Mouse (Mus musculus) adrenal gland (tissue): ENCODE data around the gene Scamp3.

Source experiments
- intact Hi-C: fragments of 180-260 bp; cut with DNase I; formaldehyde crosslinking; loops from one replicate; pipeline ENCODE4 v1.15.1; 2025
- long read RNA-seq, 2 experiments: library from polyadenylated mRNA; unstranded; transcript quantifications; one replicate each; pipeline ENCODE4 v2.0.0; 2020; ENCODE audit warnings: borderline replicate concordance in 1 of 2; ENCODE audit not compliant: insufficient replicate concordance in 1 of 2

Gene Scamp3
- long read RNA-seq, experiment 1, transcript Scamp3-203 (9 exons, 1,475 nt), result minor isoform, 28 of 73 reads
- long read RNA-seq, experiment 1, transcript Scamp3-201 (9 exons, 1,489 nt), result major isoform, 39 of 73 reads
- long read RNA-seq, experiment 1, partial matches to known transcripts, result 2 of 73 reads
- long read RNA-seq, experiment 1, other reads (novel, unspliced or antisense), result 4 of 73 reads
- long read RNA-seq, experiment 2, transcript Scamp3-203 (9 exons, 1,475 nt), result minor isoform, 28 of 75 reads
- long read RNA-seq, experiment 2, transcript Scamp3-201 (9 exons, 1,489 nt), result major isoform, 42 of 75 reads
- long read RNA-seq, experiment 2, partial matches to known transcripts, result 1 of 75 reads
- long read RNA-seq, experiment 2, other reads (novel, unspliced or antisense), result 4 of 75 reads

DNA sequence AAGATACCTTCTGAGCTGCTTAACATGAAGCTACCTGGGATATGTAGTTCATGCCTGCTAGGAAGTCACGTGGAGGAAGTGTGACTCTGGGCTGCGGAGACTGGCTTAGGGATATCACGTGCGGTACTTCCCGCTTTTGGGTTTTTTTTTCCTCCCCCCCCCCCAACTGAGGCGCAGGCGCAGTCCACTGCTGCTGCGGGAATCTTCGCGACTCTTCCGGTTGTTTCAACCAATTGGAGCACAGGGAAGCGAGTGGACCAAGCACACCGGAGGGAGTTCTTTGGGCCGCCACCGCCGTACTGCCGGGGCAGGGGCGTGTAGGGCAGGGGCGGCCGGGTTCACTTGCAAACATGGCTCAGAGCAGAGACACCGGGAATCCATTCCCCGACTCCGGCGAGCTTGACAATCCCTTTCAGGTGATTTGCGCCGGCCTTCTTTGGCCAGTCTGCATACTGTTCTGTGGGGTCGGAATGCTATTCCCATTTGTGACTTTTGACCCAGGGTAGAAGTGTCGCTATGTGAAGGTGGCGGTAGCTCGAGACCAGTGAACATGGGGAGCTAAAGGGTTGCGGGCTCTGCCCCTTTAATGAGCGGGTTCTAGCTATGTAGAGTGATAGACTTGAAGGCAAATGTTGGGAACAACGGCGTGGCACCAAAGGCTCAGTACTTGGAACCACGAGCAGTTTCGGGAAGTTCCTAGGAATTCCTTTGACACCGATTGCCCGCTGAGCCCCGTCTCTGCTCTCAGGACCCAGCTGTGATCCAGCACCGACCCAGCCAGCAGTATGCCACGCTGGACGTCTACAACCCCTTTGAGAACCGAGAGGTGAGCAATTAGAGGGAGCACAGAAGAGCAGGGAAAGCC is at the start of gene Scamp3:
Gene Scamp3 (plus strand): TSS at position 232 of the 865 bp plus-strand sequence.
- intact Hi-C loops, result no loop called here

DNA sequence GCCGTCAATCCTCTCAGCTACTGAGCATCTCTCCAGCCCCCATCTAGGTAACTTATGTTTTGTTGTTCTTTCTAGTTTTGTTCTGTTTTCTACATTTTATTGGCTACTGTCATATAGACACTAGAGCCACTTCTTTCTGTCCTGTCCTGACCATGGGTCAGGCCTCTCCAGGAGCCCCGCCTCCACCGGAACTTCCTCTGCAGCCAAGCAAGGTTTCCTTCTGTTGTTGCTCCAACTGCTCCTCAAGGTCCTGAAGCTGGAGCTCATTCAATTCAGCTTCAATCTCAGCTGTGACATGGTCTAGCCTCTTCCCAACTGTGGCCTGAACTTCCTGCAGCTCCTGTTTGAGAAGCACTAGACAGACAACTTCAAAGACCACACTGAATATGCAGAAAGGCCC is 47.4 kb upstream of the Scamp3 start:
- intact Hi-C loops, result no loop called here

DNA sequence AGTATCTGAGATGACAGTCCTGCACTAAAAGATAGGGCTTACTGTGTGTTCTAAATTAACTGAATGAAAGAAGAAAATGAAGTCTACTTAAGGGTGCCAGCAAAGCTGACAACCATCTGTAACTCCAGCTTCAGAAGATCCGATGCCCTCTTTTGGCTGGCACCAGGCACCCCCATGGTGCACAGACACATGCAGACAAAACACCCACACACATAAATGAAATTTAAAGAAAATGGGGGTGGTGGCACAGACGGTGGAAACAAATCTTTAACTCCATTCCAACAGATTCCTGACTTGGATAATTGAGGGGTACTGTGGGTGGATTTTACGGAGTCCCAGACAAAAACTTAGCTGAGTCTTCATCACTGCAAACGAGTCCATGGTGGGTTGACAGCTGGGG is 45.5 kb upstream of the Scamp3 start:
- intact Hi-C loops, result no loop called here

DNA sequence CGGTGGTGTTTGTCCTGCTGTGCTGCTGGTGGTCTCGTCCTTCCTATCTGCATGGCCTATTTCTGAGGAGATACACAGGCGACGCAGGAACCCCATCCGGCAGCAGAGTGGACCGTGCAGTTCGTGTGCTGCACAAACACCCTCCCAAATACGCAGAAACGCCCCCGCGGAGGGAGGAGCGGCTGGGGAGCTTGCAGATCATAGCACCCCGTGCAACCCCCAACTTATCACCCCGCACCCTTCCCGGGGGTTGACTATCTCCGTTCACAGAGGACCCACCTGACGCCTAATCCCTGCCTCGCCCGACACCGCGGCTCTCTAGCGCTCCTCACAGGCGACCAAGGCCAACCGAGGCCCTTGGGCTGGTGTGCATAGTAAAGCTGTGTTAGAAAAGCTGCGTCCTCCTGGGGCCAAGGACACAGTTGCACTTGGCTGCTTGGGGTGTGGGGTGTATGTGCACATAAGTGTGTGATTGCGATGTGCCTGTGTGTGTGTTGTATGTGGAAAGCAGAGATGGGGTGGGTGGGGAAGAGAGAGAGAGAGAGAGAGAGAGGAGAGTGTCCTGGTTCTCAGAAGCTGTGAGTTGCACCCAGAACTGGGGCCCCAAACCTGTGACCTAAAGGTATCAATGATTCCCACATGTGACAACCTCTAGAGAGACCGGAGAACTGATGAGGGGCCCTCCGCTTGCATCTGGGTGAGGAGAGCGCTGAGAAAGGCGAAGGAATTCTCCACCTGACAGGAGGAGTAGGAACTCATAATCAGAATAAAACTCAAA is 44.8 kb upstream of the Scamp3 start:
- intact Hi-C loops, result no loop called here

DNA sequence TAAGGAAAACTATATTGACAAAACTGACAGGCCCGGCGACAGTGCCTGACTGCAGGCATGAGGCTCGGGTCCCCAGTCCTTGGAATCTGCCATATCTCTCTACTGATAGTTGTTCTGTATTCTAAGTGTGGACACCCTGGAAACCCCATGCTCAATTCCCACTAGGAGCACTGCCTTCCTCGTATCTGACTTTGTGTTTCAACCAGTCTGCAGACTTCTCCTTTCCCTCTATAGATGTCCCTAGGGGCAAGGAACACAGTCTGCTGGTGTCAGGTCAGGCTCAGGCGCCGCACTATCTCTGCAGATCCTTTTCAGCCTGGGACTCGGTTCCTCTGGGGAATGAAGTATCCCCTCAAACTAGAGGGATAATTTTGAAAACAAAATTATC is 44.2 kb upstream of the Scamp3 start:
- intact Hi-C loops, result no loop called here

DNA sequence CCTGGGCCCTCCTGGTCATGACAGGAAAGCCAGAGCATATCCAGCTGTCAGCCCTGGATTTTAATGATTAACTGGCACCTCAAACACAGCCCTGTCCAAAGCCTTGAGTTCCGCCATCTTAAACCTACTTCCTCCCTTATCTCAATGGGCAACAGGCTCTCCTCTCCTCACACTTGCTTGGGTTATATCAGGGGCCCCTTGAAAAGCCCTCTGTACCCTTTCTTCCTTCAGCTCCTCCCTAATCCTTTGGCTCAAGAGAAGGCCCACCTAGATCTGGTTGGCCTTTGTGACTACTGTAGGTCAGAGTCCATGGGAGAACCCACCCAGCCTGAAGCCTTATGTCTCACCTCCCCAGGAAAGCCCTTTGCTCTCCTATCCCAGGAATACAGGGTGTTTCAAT is 43.5 kb upstream of the Scamp3 start:
- intact Hi-C loops, result no loop called here

DNA sequence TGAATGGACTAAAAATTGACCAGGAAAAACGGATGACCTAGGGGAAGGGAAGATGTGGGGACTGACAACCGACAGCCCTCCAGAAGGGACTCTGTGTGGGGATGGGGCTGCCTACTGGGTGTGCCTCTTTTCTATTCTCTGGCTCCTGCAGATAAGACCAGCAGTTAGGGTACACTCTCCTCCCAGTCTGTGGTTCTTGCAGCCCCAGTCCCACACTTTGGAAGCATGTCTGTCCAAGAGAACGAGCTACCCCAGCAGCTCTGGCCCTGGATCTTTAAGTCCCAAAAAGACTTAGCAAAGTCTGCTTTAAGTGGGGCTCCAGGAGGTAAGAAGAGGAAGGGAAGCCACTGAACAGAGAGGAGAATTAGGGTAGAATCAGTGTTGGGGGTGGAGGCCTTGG is 41.3 kb upstream of the Scamp3 start, which contains the start of gene Pklr:
Gene Pklr (plus strand): TSS at position 185 of the 400 bp plus-strand sequence.
- intact Hi-C loops, result no loop called here

DNA sequence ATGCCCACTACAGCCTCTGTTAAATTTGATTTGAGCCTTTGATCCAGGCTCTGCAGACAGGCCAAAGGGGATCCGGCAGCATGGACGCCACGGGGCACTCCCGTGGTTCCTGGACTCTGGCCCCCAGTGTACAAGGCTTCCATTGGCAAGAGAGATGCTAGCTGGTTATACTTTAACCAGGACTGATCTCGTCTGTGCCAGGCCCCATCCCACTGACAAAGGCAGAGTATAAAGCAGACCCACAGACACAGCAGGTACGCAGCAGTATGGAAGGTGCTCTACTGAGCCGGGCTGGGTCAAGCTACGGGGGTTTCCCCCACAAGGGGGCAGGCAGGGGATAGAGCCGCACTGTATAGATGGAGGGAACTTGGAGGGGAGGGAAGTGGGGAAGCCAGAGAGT is 40.9 kb upstream of the Scamp3 start:
- intact Hi-C loops, result no loop called here

DNA sequence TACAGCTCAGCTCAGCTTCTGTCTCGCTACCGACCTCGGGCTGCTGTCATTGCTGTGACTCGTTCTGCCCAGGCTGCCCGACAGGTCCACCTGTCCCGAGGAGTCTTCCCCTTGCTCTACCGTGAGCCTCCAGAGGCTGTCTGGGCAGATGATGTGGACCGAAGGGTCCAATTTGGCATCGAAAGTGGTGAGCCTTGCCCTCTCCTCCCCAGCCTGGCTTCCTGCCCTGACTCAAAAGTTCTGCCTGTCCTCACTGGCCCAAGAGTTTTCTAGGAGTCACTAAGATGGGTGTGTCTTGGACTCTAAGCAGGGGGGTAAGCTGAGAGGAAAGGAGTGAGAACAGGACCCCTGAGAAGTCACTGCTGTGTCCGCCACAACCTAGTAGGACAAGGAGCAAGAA is 32.5 kb upstream of the Scamp3 start:
- intact Hi-C loops, result no loop called here

DNA sequence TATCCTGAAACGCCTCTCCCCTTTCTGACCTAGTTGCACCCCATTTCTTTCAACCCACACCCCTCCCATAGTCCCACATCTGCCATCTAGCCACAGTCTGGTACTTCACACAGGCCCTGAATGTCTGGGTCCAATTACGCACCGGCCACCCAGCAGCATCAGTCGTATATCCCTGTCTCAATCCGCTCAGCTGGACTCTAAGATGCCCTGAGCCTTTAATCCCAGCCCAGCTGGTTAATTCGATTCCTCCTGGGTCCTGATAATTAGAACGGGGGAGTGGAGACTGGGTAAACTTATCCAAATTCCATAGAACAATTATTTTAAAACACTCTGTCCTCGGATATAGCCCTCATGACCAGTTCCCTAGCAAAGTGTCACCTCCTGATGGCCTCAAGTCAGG is 31.7 kb upstream of the Scamp3 start:
- intact Hi-C loops, result no loop called here

DNA sequence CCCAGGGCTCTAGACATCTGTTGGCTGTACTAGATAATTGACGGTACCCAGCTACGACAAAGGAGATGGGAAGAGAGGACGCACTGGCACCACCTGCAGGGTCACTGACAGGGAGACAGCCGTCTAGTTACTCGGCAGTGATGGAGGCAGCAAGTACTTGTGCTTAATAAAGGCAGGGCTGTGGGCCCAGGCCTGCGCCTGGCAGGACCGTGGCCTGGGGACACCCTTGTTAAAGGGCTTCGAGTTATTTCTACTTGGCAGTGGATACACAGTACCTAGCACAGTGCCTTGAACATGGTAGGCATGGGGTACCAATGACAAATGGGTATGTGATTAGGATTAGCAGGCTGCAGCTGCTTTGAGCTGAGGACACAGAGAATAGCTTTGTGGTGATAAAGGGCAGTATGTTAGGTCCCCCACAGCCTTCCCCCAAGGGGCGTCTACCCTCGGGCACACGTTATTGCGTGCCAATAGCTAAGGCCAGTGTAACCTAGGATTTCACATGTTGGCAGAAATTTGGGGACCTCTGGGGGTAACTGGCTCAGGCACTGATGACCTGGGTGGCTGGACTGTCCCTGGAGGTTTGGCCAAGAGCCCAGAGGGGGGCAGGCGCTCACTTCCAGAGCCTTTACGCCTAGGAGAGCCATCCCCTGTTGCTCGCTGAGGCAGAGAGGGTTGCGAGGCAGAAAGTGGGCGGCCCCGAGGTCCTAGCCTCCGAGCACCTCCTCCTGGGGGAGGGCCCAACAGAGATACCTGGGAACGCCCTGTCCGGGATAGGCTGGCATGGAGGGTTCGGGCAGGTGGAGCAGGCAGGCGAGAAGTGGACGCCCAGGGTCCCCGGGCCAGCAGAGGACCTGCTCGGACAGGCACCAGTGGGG is 29.9 kb upstream of the Scamp3 start:
- intact Hi-C loops, result no loop called here

DNA sequence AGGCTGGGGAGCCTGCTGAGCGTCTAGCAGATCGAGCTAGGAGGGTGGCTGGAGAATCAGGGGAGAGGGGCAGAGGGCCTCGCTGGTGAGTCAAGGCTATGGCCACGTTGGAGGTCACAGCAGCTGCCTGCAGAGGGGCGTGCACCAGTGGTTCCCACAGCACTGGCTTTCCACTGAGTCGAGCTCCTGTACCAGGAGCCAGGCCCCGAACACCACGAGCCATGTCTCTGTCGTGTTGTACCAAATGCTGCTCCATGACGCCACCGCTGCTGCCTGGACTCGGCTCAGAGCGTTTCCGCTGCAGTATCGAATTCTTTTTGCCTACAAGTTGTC is 29.3 kb upstream of the Scamp3 start:
- intact Hi-C loops, result no loop called here

DNA sequence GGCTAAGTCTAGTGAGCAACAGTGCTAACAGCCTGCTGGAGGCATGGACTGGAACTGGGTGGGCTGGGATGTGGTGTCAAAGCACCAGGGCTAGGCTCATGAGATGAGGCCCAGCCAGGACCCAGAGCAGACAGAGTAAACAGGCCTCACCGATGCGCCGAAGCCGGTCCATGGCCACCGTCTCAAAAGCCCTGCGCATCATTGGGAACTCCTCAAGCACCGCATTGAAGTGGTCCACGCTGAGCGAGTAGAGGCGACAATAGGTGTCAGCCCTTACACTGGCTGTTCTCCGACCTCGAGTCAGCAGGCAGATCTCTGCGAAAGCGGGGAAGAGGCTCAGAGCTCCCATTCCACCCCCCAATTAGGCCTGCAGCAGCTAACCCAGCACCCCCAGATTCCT is 28.7 kb upstream of the Scamp3 start:
- intact Hi-C loops, result no loop called here

DNA sequence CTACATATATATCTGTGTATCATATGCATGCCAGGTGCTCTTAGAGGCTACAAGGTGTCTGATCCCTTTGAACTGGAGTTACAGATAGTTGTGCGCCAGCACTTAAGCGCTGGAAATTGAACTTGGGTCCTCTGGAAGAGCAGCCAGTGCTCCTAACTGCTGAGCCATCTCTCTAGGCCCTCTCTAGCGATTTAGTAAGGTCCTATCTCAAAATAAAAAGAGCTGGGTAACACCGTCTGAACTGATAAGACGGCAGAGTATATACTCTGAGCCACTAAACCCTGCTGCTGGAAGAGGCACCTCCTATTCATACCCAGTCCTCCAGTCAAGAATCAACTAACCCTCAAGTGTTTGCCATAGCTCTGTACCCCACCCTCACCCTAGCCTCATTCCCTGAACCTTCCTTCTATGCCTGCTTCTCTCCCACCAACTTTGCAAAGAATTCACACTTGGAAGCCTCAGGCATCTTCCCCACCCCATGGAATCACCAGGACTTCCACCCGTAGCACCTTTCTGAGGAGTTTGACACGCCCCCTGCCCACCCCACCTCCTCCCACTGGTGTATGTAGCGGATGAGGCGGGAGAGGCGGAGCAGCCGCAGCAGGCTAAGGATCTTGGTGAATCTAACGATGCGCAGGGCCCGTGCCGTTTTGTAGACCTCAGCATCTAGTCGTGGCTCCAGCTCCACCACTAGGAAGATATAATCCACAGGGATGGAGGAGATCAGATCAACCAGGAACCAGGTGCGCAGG is 25.0 kb upstream of the Scamp3 start:
- intact Hi-C loops, result no loop called here

DNA sequence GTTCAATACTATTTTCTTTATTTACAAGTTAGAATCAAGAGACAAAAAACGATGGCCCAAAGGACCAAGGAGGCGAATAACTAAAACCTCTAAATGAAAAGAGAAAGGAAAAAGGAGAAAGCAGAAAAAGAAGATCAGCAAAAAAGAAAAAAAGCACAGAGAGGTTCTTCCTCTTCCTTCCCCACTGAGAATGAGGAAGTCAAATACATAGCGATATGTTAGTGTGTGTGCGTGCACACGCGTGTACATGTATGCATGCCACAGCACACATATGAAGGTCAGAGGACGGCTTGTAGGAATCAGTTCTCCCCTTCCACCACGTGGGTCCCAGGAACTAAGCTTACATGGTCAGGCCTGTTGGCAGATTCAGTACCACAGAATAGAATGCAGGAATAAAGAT is 20.3 kb upstream of the Scamp3 start:
- intact Hi-C loops, result no loop called here

DNA sequence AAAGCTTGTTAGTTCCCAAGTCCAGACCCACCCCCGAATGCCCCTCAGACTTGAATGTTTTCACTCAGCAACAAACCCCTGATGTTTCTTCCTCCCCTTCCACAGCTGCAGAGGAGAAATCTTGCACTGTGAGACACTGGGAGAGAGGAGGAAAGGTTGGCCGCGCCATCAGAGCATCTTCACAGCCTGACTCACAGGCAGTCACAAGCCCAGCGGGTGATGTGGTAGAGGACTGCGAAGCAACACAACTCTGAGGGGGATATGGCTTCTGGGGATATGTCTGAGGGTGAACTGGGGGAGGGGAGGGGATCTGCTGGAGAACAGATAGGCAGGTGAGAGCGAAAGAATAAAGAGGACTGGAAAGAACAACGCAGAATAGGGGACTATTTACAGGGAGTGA is 18.6 kb upstream of the Scamp3 start:
- intact Hi-C loops, result no loop called here

DNA sequence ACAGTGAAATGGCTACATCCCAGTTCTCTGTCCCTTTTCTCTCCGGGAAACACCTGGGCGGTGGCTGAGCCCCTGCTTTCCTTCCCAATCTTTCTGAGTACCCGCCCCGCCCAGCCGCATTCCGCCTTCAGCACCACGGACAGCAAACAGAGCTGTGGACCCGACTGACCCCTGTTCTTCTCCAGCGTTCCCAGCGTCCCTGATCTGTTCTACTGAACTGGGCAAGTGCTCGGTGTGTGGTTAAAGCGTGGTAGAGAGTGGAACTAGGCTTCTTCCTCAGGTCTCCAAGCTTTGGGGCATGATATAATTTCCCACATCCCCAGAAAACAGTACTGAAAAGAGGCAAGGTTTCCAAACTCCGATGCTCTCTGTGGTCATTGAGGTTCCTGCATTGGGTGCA is 18.1 kb upstream of the Scamp3 start:
- intact Hi-C loops, result no loop called here

DNA sequence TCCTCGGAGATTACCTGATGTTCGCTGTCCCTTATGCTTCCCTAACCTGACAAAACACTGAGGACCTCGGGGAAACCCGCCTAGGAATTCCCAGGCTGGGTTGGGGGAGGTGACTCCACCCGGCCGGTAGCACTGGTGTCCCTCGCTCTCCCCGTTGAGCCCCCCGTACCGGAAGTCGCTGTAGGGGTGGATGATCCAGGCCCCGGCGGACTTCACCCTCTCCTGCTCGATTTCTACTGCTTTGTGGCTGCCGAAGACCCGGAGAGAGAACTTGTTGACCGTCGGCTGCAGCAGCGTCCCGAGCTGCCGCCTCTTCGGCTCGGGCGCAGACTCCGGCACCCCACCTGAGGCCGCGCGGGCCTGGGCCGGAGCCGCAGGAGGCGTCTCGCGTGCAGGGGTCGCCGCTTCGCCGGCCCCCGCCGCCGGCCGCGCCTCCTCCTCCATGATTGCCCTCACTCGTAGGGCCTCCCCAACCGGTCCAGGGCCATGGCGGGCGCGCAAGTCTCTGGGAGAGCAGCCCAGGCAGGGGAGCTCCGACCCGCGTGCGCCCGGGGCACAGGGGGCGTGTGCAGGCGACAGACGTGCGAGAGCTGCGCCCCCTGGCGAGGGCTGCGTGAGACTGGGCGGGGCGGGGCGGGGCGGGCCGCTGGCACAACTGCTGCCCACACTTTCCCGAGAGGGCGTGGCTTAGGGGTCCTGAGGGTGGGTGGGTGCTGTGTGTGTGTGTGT is 17.5 kb upstream of the Scamp3 start, which contains the start of gene Hcn3:
Gene Hcn3 (minus strand): TSS at position 581 of the 729 bp plus-strand sequence.
- intact Hi-C loops, result loop anchor here (5.0 kb wide), 1 partner anchor 42 kb away; no protein-coding TSS in a partner anchor

DNA sequence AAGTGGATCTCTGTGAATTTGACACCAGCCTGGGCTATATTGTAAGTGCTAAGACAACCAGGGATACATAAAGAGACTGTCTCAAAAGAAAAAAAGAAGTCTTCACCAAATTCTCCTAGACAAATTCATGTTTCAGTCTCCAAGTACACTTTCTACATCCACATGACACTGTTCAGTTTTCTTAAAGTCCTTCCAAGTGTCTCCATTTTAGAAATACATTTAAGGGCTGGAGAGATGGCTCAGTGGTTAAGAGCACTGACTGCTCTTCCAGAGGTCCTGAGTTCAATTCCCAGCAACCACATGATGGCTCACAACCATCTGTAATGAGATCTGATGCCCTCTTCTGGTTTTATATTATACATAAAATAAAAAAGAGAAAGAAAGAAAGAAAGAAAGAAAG is 16.1 kb upstream of the Scamp3 start:
- intact Hi-C loops, result loop anchor here (5.0 kb wide), 1 partner anchor 44 kb away; no protein-coding TSS in a partner anchor
